Mouse (Mus musculus) ovary, postnatal 36 days (tissue): ENCODE measurements around the gene Lsm6.

Experiments
- DNase-seq: peaks from one replicate; pipeline ENCODE4 v3.0.0; 2022; ENCODE audit warnings: low spot score, mixed read lengths

Lsm6 gene

DNA sequence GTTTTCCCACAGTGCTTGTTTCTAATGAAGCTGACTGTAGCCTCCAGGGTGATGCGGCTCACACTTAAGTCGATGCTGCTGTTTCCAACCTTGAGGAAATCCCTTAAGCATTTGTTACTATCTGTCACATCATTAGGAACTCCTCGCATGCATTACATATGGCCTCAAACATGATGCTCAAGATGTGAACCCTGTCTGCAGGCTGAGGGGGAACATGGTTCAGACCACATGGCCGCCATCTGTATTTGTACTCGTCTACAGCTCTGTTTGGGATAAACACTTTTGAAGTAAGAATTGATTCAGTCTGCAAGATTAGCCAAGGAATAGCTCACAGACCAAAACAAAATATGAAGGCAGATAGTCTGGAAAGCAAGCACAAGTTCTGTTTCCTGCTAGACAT, 14.9 kb downstream of the Lsm6 start:
- DNase-seq: no peak

DNA sequence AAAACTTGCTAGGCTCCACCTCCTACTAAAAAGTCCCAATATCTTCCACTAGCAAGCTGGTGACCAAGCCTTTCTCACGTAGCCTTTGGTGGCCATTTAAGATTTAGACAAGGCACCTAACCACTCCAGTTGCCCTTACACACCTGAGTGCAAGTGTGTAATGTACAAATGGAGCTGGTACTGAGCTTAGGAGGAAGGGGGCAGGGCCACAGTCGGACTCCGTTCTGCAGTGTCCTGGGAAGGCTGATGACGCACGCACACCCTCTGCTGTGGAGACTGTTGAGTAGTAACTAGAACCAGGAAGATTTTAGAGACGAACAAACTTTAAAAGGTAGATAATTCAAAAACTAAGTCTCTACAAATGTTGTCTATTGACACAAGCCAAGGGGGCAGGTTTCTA, 19.7 kb downstream of the Lsm6 start:
- no peak for DNase-seq

DNA sequence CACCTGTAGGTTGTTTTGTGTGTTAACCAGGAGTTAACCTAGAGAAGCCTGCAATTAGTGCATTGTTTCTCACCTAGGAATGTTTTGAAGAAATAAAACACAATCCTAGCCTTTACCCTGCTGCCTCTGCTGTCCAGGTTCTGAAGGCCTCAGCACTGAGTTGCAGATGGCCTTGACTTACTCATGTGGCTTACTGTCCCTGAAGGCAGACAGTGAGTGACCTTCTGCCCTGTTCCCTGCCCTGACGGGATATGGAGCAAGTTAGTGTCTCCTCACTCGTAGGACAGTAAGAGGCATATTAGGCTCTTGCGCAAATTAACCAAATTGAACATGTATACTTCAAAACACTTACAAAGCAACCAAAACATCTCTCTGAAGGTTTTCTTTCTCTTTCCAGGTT, 22.3 kb downstream of the Lsm6 start:
- DNase-seq: no peak

DNA sequence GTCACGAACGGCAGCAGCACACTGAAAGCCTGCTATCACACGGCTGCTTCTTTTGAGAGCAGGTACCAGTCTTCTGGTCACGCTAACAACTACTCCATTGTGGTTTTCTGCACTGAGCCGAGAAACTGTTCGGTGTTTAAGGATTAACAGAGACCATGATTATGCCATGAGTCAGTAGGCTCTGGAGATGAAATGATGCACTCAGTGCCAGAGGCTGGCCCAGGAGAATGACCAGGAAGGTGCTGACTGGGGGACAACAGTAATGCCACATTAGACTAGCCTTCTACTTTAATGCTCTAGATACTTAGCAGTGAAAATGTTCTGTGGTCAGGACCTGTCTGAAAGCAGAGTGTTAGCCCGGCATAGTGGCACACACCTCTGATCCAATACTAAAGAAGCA, 23.0 kb downstream of the Lsm6 start:
- no peak for DNase-seq

DNA sequence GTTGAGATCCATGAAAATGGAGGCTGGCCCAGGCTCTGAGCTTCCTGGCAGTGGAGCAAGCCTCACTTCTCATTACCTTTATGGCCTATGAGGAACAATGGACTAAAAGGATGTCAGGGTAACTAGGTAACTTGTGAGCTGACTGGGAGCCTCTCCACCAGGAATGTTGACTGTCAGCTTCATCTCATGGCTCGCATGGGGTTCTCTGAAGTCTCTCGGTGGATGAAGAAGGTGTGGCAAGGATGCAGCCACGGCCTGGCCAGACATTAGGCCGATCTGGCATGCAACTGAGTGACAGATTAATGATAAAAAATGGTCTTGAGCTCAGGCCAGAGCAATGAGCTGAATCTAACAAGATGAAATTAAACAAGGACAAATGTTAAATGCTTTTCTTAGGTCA, 27.7 kb downstream of the Lsm6 start:
- no peak for DNase-seq

DNA sequence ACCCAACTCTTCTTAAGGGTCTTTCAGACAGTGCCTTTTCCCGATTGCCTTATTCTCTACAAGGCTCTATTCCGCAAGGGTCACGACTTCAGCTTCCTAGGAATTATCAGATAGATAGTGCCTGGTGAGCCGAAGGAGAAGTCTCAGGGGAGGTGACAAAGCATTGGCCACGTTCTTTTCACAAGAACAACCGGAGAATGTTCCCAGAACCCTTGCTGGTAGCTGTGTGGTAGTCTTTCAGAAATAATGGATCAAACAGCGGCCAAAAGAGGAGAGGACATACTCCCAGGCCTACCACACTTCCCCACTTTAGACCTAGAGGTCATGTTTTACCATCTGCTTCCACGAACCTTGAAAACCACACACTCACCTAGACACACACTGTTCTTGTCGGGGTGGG, 44.1 kb downstream of the Lsm6 start:
- no peak for DNase-seq

DNA sequence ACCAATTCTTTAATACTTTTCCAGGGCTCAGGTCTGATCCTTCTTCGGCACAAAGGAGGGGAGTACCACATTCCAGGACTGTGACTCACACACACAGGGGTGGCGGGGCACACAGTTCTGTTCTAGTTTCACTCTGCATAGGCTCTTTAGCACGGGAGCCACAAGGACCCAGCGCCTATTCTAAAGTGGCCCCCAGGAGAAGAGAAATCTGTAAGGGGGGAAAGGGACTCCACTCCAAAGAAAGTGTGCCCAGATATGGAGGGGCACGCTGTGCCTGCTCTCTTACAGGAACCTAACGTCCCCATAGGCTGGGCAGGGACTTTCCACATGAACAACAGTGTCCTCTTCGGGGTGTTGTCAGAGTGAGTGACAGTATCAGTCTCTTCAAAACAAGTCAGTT, 49.7 kb downstream of the Lsm6 start:
- no peak for DNase-seq

DNA sequence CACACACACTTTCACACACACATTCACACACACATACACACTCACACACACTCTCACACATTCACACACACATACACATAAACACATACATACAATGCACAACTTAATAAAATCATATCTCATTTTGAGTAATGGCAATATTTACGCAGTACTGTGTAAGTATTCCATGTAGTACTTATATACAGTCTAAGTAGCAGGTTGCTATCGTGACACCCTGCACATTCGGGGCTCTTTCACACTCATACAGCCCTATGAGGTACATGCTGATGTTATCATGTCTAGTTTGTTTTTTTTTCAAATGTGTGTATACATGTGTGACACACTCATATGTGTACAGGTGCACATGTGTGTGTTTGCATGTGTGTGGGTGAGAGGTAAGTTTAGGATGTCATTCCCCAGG, 50.4 kb downstream of the Lsm6 start:
- DNase-seq: no peak

DNA sequence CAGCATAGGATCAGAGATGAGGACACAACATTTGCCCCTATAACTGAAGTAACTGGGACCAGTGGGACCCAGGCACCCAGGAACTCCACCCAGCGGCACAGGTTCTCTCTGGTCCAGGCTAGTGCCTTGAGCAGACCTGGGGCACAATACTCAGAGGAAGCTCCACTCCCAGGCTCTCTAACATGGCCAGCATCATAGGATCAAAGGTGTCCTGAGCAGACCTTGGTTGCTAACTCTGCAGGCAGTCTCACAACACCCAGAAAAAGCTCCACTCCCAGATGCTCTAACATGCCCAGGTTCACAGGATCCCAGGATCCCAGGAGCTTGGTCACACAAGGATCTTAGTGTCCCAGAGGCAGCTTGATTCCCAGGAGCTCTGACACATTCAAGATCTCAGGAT, 55.4 kb downstream of the Lsm6 start:
- no peak for DNase-seq

DNA sequence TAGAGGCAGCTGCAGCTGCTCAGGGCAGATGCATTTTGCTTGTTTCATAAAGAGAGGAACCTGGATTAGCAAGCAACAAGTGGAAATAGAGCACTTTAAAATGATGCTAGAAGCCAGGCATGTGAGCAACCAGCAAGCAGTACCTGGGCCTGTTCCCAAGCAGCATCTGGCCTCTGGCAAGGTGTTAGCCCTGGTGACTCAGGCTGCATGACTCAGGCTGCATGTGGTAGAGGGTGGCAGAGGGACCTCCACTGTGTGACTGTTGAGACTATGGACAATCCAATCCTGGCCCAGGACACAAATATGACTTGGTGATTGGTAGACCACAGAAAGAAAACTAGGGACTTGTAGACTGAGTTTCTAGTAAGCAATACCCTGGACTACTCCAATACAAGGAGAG, 56.0 kb downstream of the Lsm6 start:
- no peak for DNase-seq

DNA sequence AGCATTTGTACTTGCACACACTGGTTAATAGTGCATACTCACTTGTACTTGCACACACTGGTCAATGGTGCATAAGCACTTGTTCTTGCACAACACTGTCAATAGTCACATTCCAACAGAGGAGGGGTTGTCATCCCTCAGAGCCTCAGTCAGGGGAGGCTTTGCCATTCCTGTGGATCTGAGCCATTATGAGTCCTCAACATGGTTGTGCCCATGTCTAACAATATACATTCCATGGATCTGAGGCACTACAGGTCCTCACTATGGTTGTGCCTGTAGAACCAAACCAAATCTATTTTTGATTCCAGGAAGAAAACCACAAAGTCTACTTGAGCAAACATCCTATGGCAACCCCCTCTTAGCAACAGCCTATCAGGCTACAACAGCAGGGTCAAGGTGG, 61.8 kb downstream of the Lsm6 start:
- DNase-seq: no peak

DNA sequence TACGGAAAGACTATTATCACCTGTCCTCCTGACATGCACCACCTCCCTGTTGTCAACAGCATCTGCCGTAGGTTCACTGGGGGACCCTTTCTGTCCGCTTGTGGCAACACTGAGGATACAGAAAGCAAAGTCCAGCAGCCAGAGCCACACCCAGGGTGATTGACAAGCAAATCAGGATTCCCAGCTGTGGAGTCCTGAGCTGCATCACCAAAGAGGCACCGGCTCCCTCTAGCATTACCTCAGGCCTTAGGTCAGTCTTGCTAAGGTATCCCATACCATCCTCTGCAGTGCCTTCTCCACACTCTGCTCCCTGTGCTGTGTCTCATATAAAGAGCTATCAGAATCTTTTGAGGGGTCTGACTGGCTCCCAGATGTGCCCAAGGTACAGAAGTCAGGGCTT, 66.0 kb downstream of the Lsm6 start:
- no peak for DNase-seq
